Mouse (Mus musculus): Measurements from ENCODE around the gene Fbxo24.

- TF ChIP-seq NELFE (IDR thresholded peaks at IDR 0.05; ENCODE audit: low read depth, low read length) (no peak), CTCF (conservative IDR thresholded peaks at IDR 0.05 in 1 of 2, IDR thresholded peaks at IDR 0.05 in 1 of 2; ENCODE audit: low read depth in 2 of 2, low read length in 2 of 2) (no peak), ZC3H11A (IDR thresholded peaks at IDR 0.05; ENCODE audit: low read depth, low read length) (no peak), MEF2A (IDR thresholded peaks at IDR 0.05; ENCODE audit: borderline replicate concordance, low read depth, low read length) (no peak), ZNF384 (IDR thresholded peaks at IDR 0.05; ENCODE audit: low read depth, low read length) (no peak), MAZ (IDR thresholded peaks at IDR 0.05; ENCODE audit: low read depth, low read length) (no peak), CHD2 (IDR thresholded peaks at IDR 0.05; ENCODE audit: low read length) (no peak), ELF1 (IDR thresholded peaks at IDR 0.05; ENCODE audit: low read depth, low read length) (no peak), ETS1 (conservative IDR thresholded peaks at IDR 0.05; ENCODE audit: low read depth, low read length) (no peak), IRF4 (IDR thresholded peaks at IDR 0.05; ENCODE audit: low read depth, low read length) (no peak), BHLHE40 (IDR thresholded peaks at IDR 0.05; ENCODE audit: low read depth, low read length) (no peak), RCOR1 (conservative IDR thresholded peaks at IDR 0.05; ENCODE audit: low read depth, low read length) (no peak)
Measured at GRCm38 (mm10) chr5:137570691-137571586, 57.9 kb downstream of the Fbxo24 start.

Measured in CH12.LX (cell line).